Mouse (Mus musculus) E14TG2a.4 (cell line): ENCODE measurements around the gene Rasl2-9.
A peak's percentile ranks its signal among the peaks of the same experiment; 100 is the strongest.
"Not testable (repeated sequence)": the region's sequence is repeated elsewhere in the genome, so short reads cannot be mapped to it uniquely, and the experiment has no call there.

Source experiments
- H3K27me3 ChIP-seq: 2 replicates; pipeline ENCODE4 v1.6.1; 2014; ENCODE audit warnings: low read length, control low read depth; ENCODE audit not compliant: insufficient read depth
- H3K36me3 ChIP-seq: 2 replicates; pipeline ENCODE4 v1.6.1; 2014; ENCODE audit warnings: low read length, control low read depth; ENCODE audit not compliant: insufficient read depth
- H3K4me1 ChIP-seq: replicated peaks from 2 replicates; pipeline ENCODE4 v1.6.1; 2014; ENCODE audit warnings: low read depth, low read length, control low read depth
- H3K4me3 ChIP-seq: replicated peaks from 2 replicates; pipeline ENCODE4 v1.5.1; 2014; ENCODE audit warnings: mild to moderate bottlenecking, low read length
- H3K9me3 ChIP-seq: 2 replicates; pipeline ENCODE4 v1.6.1; 2014; ENCODE audit warnings: low read length, control low read depth
- CTCF ChIP-seq: conservative IDR thresholded peaks from 2 replicates; pipeline ENCODE4 v1.5.1; 2014; ENCODE audit warnings: low read length
- NANOG ChIP-seq: IDR thresholded peaks from 2 replicates; pipeline ENCODE4 v1.6.1; 2014; ENCODE audit warnings: borderline replicate concordance, low read length, mixed read lengths
- POU5F1 ChIP-seq: IDR thresholded peaks from 2 replicates; pipeline ENCODE4 v1.6.1; 2014; ENCODE audit warnings: low read length, borderline replicate concordance

Rasl2-9 gene

GRCm38 (mm10) chr7:5125549-5126406 is at the start of gene Rasl2-9:
TSS of gene Rasl2-9 (minus strand) at chr7:5125950.
- H3K4me3 ChIP-seq = peak within 1 kb of the TSS; percentile 74
- peaks cover 7% of the 10 kb centered on the region; the same call in 1 of the 2 replicates for H3K4me1 ChIP-seq
- H3K36me3 ChIP-seq = no peaks in the 10 kb centered on the region
- peaks cover 14% of the 10 kb centered on the region for H3K27me3 ChIP-seq
- H3K9me3 ChIP-seq = no peaks in the 10 kb centered on the region
- TF ChIP-seq POU5F1 (no peak), NANOG (no peak), CTCF (peak; percentile 32)

- H3K9me3 ChIP-seq, H3K4me3 ChIP-seq, H3K4me1 ChIP-seq, H3K27me3 ChIP-seq, H3K36me3 ChIP-seq: not testable (repeated sequence)
Observed at GRCm38 (mm10) chr7:5149570-5149969, 23.8 kb upstream of the Rasl2-9 start, which contains the start of gene Vmn1r55. TSS of gene Vmn1r55 (minus strand) at chr7:5149670.

GRCm38 (mm10) chr7:5125078-5125477 is 672 bp downstream of the Rasl2-9 start:
- Histone ChIP-seq H3K36me3 (no peaks in the 10 kb centered on the region), H3K4me3 (no peak overlapping the region), H3K9me3 (no peaks in the 10 kb centered on the region), H3K27me3 (peaks cover 14% of the 10 kb centered on the region), H3K4me1 (peaks cover 7% of the 10 kb centered on the region; the same call in 1 of the 2 replicates)
- TF ChIP-seq POU5F1 (no peak), NANOG (no peak), CTCF (no peak)

- TF ChIP-seq CTCF (no peak), POU5F1 (no peak), NANOG (no peak)
- Histone ChIP-seq H3K27me3 (no peaks in the 10 kb centered on the region), H3K4me1 (peaks cover 18% of the 10 kb centered on the region), H3K4me3 (no peak within 1 kb of the TSS), H3K36me3 (no peaks in the 10 kb centered on the region), H3K9me3 (no peaks in the 10 kb centered on the region)
Observed at GRCm38 (mm10) chr7:5116850-5117249, 8.9 kb downstream of the Rasl2-9 start, which contains the start of gene Rfpl4. TSS of gene Rfpl4 (minus strand) at chr7:5116950.

GRCm38 (mm10) chr7:5112701-5113100 is 13.0 kb downstream of the Rasl2-9 start:
- peaks cover 5% of the 10 kb centered on the region for H3K4me1 ChIP-seq
- no peak overlapping the region for H3K4me3 ChIP-seq
- no peaks in the 10 kb centered on the region for H3K27me3 ChIP-seq
- no peak for TF ChIP-seq CTCF
- TF ChIP-seq POU5F1 = no peak
- TF ChIP-seq NANOG = no peak
- H3K9me3 ChIP-seq = no peaks in the 10 kb centered on the region
- H3K36me3 ChIP-seq = no peaks in the 10 kb centered on the region

- Histone ChIP-seq H3K36me3 (no peaks in the 10 kb centered on the region), H3K4me3 (no peak overlapping the region), H3K4me1 (no peaks in the 10 kb centered on the region), H3K27me3 (no peaks in the 10 kb centered on the region), H3K9me3 (no peaks in the 10 kb centered on the region)
- no peak for TF ChIP-seq POU5F1
- TF ChIP-seq CTCF = peak; percentile 36; the same call in 1 of the 2 replicates
- TF ChIP-seq NANOG = no peak
Observed at GRCm38 (mm10) chr7:5109301-5109700, 16.4 kb downstream of the Rasl2-9 start.

GRCm38 (mm10) chr7:5108272-5108671 is 17.5 kb downstream of the Rasl2-9 start:
- Histone ChIP-seq H3K36me3 (no peaks in the 10 kb centered on the region), H3K27me3 (no peaks in the 10 kb centered on the region), H3K4me1 (no peaks in the 10 kb centered on the region), H3K4me3 (no peak overlapping the region), H3K9me3 (no peaks in the 10 kb centered on the region)
- TF ChIP-seq POU5F1 (no peak), NANOG (no peak), CTCF (no peak)

GRCm38 (mm10) chr7:5102564-5102963 is 23.2 kb downstream of the Rasl2-9 start:
- Histone ChIP-seq H3K9me3 (no peaks in the 10 kb centered on the region), H3K27me3 (no peaks in the 10 kb centered on the region), H3K4me3 (no peak overlapping the region), H3K4me1 (peaks cover 28% of the 10 kb centered on the region), H3K36me3 (peaks cover 18% of the 10 kb centered on the region)
- TF ChIP-seq CTCF = no peak
- TF ChIP-seq POU5F1 = no peak
- no peak for TF ChIP-seq NANOG

GRCm38 (mm10) chr7:5101066-5101663 is 24.6 kb downstream of the Rasl2-9 start:
- Histone ChIP-seq H3K9me3 (no peaks in the 10 kb centered on the region), H3K27me3 (no peaks in the 10 kb centered on the region), H3K4me1 (peaks cover 39% of the 10 kb centered on the region), H3K36me3 (peaks cover 30% of the 10 kb centered on the region), H3K4me3 (no peak overlapping the region)
- TF ChIP-seq POU5F1 (no peak), NANOG (no peak), CTCF (no peak)
